Mouse (Mus musculus) hindbrain, embryonic 15.5 days (tissue): Measurements from ENCODE around the gene Uxs1. TPM values are rescaled to one million over a fixed set of nuclear protein-coding genes. Genes with fewer than 3 reads are reported as not detected.

ENCODE experiments used
- ATAC-seq: fragments of 200-750 bp; cut with Nextera tagmentation; 2 replicates; pipeline ENCODE4 v1.8.0; 2017; ENCODE audit warnings: low read depth, moderate number of reproducible peaks, moderate TSS enrichment; ENCODE audit not compliant: low FRiP score
- H3K27ac ChIP-seq: fragments of 300-500 bp; sonication (generic); replicated peaks from 2 replicates; pipeline ENCODE4 v1.5.1; 2015; ENCODE audit warnings: mild to moderate bottlenecking, inconsistent platforms
- H3K27me3 ChIP-seq: fragments of 300-500 bp; sonication (generic); 2 replicates; pipeline ENCODE4 v1.6.1; 2015; ENCODE audit warnings: control low read depth, inconsistent platforms
- H3K36me3 ChIP-seq: fragments of 300-500 bp; sonication (generic); 2 replicates; pipeline ENCODE4 v1.6.1; 2015; ENCODE audit warnings: control low read depth, inconsistent platforms
- H3K4me1 ChIP-seq: fragments of 300-500 bp; sonication (generic); replicated peaks from 2 replicates; pipeline ENCODE4 v1.6.1; 2015; ENCODE audit warnings: control low read depth, inconsistent platforms
- H3K4me2 ChIP-seq: fragments of 300-500 bp; sonication (generic); 2 replicates; pipeline ENCODE4 v1.6.1; 2015; ENCODE audit warnings: moderate library complexity, mild to moderate bottlenecking, inconsistent platforms
- H3K4me3 ChIP-seq: fragments of 300-500 bp; sonication (generic); 2 replicates; pipeline ENCODE4 v1.5.1; 2015; ENCODE audit warnings: mild to moderate bottlenecking, inconsistent platforms
- H3K9ac ChIP-seq: fragments of 300-500 bp; sonication (generic); 2 replicates; pipeline ENCODE4 v1.6.1; 2015; ENCODE audit warnings: inconsistent platforms
- H3K9me3 ChIP-seq: fragments of 300-500 bp; sonication (generic); 2 replicates; pipeline ENCODE4 v1.6.1; 2016; ENCODE audit warnings: control low read depth, inconsistent platforms
- WGBS: fragments of 180-500 bp; shearing (Covaris S2); methylation state at CpG from one replicate; pipeline ENCODE4 v1.1.7; 2015; 5-methylcytosine and 5-hydroxymethylcytosine counted together
- polyA plus RNA-seq: library from polyadenylated mRNA; unstranded; fragments of >200 nt; fragmentation: Nextera tagmentation; extraction: Ambion mirVana; gene quantifications from 2 replicates; pipeline ENCODE4 v1.2.1, GENCODE M21; 2015

Uxs1 gene
- polyA plus RNA-seq, 1 experiment from 2014 or later = 20.1 TPM

DNA sequence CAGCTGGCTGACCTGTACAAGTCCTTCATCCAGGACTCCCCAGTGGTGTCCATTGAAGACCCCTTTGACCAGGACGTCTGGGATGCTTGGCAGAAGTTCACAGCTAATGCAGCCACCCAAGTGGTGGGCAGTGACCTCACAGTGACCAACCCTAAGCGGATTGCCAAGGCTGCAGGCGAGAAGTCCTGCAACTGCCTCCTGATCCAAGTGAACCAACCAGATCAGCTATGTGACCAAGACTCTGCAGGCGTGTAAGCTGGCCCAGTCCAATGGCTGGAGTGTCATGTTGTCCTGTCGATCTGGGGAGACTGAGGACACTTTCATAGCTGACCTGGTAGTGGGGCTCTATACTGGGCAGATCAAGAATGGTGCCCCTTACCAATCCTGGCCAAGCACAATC is 40.9 kb downstream of the Uxs1 start:
- no peaks in the 10 kb centered on the region; the same call in 1 of the 2 replicates for H3K36me3 ChIP-seq
- H3K9me3 ChIP-seq = no peaks in the 10 kb centered on the region
- no peak overlapping the region for H3K27ac ChIP-seq
- no peaks in the 10 kb centered on the region for H3K4me1 ChIP-seq
- H3K4me3 ChIP-seq = no peak overlapping the region
- H3K9ac ChIP-seq = no peak overlapping the region
- WGBS = 96% methylated on average over 5 of the region's 5 CpGs
- no peaks in the 10 kb centered on the region for H3K27me3 ChIP-seq
- no peak overlapping the region for H3K4me2 ChIP-seq
- no peak for ATAC-seq

DNA sequence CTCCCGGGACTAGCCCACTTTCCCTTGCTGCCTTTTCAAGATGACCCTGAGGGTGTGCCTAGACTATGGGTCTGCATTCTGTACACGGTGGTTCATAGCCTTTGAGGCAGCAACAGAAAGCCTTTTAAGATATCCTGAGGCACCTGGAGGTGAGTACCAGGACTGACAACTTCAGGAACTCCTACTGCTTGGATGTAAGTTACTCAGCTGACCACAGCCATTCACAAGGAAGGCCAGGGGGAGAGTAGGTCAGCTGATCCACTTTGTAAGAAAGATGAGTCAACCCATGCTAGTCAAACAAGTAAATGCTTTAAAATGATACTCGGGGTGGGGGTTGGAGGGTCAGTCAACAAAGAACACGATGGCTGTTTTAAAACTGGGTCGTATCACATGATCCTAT is 42.3 kb downstream of the Uxs1 start:
- no peak for ATAC-seq
- Histone ChIP-seq H3K4me2 (no peak overlapping the region), H3K4me1 (no peaks in the 10 kb centered on the region), H3K27ac (no peak overlapping the region), H3K9me3 (no peaks in the 10 kb centered on the region), H3K9ac (no peak overlapping the region), H3K27me3 (no peaks in the 10 kb centered on the region), H3K4me3 (no peak overlapping the region), H3K36me3 (no peaks in the 10 kb centered on the region; the same call in 1 of the 2 replicates)
- WGBS = 94% methylated on average over 5 of the region's 5 CpGs

GRCm38 (mm10) chr1:43783186-43783585 is 44.4 kb downstream of the Uxs1 start:
- no peak overlapping the region for H3K4me3 ChIP-seq
- H3K36me3 ChIP-seq = peaks cover 12% of the 10 kb centered on the region
- H3K27me3 ChIP-seq = no peaks in the 10 kb centered on the region
- no peaks in the 10 kb centered on the region for H3K4me1 ChIP-seq
- H3K9ac ChIP-seq = no peak overlapping the region
- H3K4me2 ChIP-seq = no peak overlapping the region
- H3K27ac ChIP-seq = no peak overlapping the region
- 94% methylated on average over 3 of the region's 3 CpGs for WGBS
- ATAC-seq = no peak
- no peaks in the 10 kb centered on the region for H3K9me3 ChIP-seq

- 83% methylated on average over 3 of the region's 3 CpGs for WGBS
- no peak for ATAC-seq
- no peaks in the 10 kb centered on the region for H3K27me3 ChIP-seq
- H3K4me2 ChIP-seq = no peak overlapping the region
- no peak overlapping the region for H3K4me3 ChIP-seq
- no peak overlapping the region for H3K27ac ChIP-seq
- H3K9me3 ChIP-seq = no peaks in the 10 kb centered on the region
- H3K9ac ChIP-seq = no peak overlapping the region
- peaks cover 12% of the 10 kb centered on the region for H3K36me3 ChIP-seq
- H3K4me1 ChIP-seq = no peaks in the 10 kb centered on the region
These were observed 44.9 kb downstream of the Uxs1 start for GRCm38 (mm10) chr1:43782680-43783079.

GRCm38 (mm10) chr1:43781672-43782071 is 45.9 kb downstream of the Uxs1 start:
- H3K9ac ChIP-seq = no peak overlapping the region
- no peaks in the 10 kb centered on the region for H3K4me1 ChIP-seq
- H3K4me3 ChIP-seq = no peak overlapping the region
- H3K27me3 ChIP-seq = no peaks in the 10 kb centered on the region
- peaks cover 16% of the 10 kb centered on the region for H3K36me3 ChIP-seq
- WGBS = 78% methylated on average over 3 of the region's 3 CpGs
- H3K27ac ChIP-seq = no peak overlapping the region
- no peak overlapping the region for H3K4me2 ChIP-seq
- no peaks in the 10 kb centered on the region for H3K9me3 ChIP-seq
- ATAC-seq = no peak

GRCm38 (mm10) chr1:43781195-43781594 is 46.4 kb downstream of the Uxs1 start:
- peaks cover 16% of the 10 kb centered on the region for H3K36me3 ChIP-seq
- no peak overlapping the region for H3K4me2 ChIP-seq
- no peaks in the 10 kb centered on the region for H3K9me3 ChIP-seq
- H3K27ac ChIP-seq = no peak overlapping the region
- no peaks in the 10 kb centered on the region for H3K4me1 ChIP-seq
- H3K27me3 ChIP-seq = no peaks in the 10 kb centered on the region
- no peak overlapping the region for H3K9ac ChIP-seq
- no peak overlapping the region for H3K4me3 ChIP-seq
- ATAC-seq = no peak
- WGBS = 85% methylated on average over 2 of the region's 2 CpGs

GRCm38 (mm10) chr1:43776106-43776505 is 51.5 kb downstream of the Uxs1 start:
- ATAC-seq = no peak
- Histone ChIP-seq H3K4me2 (no peak overlapping the region), H3K4me1 (no peaks in the 10 kb centered on the region), H3K9me3 (no peaks in the 10 kb centered on the region), H3K27ac (no peak overlapping the region), H3K27me3 (no peaks in the 10 kb centered on the region), H3K36me3 (peaks cover 38% of the 10 kb centered on the region), H3K4me3 (no peak overlapping the region), H3K9ac (no peak overlapping the region)
- 90% methylated on average over 3 of the region's 3 CpGs for WGBS

DNA sequence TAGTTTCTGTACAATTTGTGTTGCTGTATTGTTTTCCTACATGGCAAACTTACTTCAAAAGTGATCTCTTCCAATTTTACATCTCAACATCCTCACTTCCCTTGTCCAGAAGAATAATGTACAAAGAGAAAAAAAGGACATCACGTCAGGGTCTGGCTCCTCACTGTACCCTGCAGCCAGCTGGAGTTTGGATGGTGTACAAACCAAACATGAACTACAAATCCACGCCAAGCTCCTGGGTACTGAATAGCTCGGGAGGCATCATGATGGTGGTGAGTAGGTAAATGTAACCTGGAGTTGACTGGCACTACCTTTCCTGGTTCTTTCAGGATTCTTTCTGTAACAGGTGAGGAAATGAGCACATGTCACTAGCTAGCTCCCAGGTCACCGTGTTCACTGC is 53.5 kb downstream of the Uxs1 start:
- WGBS = 90% methylated on average over 4 of the region's 4 CpGs
- H3K4me3 ChIP-seq = no peak overlapping the region
- no peaks in the 10 kb centered on the region for H3K9me3 ChIP-seq
- H3K27ac ChIP-seq = no peak overlapping the region
- no peak for ATAC-seq
- H3K4me2 ChIP-seq = no peak overlapping the region
- H3K9ac ChIP-seq = no peak overlapping the region
- peaks cover 41% of the 10 kb centered on the region for H3K36me3 ChIP-seq
- H3K4me1 ChIP-seq = no peaks in the 10 kb centered on the region
- no peaks in the 10 kb centered on the region for H3K27me3 ChIP-seq

- no peaks in the 10 kb centered on the region for H3K9me3 ChIP-seq
- H3K4me2 ChIP-seq = no peak overlapping the region
- H3K9ac ChIP-seq = no peak overlapping the region
- no peak overlapping the region for H3K4me3 ChIP-seq
- no peak overlapping the region for H3K27ac ChIP-seq
- no peaks in the 10 kb centered on the region for H3K27me3 ChIP-seq
- 100% methylated on average over 3 of the region's 3 CpGs for WGBS
- no peaks in the 10 kb centered on the region for H3K4me1 ChIP-seq
- no peak for ATAC-seq
- peaks cover 37% of the 10 kb centered on the region for H3K36me3 ChIP-seq
These were observed 54.9 kb downstream of the Uxs1 start for GRCm38 (mm10) chr1:43772694-43773093.

GRCm38 (mm10) chr1:43770032-43770431 is 57.6 kb downstream of the Uxs1 start:
- Histone ChIP-seq H3K27me3 (no peaks in the 10 kb centered on the region), H3K9me3 (no peaks in the 10 kb centered on the region), H3K4me1 (no peaks in the 10 kb centered on the region), H3K36me3 (peaks cover 37% of the 10 kb centered on the region), H3K27ac (no peak overlapping the region), H3K9ac (no peak overlapping the region), H3K4me2 (no peak overlapping the region), H3K4me3 (no peak overlapping the region)
- no peak for ATAC-seq
- 91% methylated on average over 3 of the region's 3 CpGs for WGBS

DNA sequence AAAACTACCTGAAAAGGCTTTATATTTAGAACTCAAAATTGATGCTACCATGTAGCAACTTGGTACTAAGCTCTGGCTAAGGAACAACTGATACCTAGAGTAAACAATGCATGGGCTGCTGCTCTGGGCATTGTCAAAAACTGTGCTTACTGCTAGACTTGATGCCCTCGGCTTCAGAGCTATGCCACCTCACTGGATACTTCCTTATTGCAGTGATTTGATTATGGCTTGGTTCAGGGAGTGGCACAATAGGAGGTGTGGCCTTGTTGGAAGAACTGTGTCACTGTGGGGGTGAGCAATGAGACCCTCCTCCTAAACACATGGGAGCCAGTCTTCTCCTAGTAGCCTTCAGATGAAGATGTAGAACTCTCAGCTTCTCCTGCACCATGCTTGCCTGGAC is 58.3 kb downstream of the Uxs1 start:
- Histone ChIP-seq H3K4me2 (no peak overlapping the region), H3K27ac (no peak overlapping the region), H3K4me1 (no peaks in the 10 kb centered on the region), H3K27me3 (no peaks in the 10 kb centered on the region), H3K4me3 (no peak overlapping the region), H3K9ac (no peak overlapping the region), H3K9me3 (no peaks in the 10 kb centered on the region), H3K36me3 (peaks cover 43% of the 10 kb centered on the region)
- WGBS = 67% methylated on average over 1 of the region's 1 CpGs
- no peak for ATAC-seq

DNA sequence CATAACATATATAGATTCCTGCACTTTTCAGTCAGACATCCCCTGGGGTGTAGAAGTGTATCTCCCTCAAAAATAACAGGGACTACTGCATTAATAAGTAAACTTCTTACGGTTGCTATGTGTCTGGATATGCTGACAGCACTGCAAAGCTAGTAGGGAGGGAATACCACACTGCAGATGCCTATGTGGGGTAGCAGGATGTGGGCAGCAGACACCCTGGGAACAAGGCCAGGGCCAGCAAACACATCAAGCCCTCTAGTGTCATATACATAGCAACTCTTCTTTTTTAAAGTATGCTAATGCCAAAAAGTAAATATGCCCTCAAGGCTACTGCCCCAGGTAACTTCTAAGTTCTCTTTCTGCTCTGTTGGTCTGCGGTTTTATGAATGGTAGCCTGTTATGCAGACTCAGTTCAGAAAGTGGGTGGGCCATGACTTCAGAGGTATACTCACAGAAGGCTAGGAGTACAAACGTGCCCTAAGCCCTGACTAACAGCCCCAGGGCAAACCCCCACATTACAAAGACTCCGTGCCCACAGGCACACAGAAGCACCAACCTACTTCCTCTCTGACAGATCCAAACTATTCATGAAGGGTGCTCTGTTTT is 59.1 kb downstream of the Uxs1 start:
- Histone ChIP-seq H3K27me3 (no peaks in the 10 kb centered on the region), H3K4me2 (no peak overlapping the region), H3K9me3 (no peaks in the 10 kb centered on the region), H3K4me3 (no peak overlapping the region), H3K27ac (no peak overlapping the region), H3K9ac (no peak overlapping the region), H3K4me1 (no peaks in the 10 kb centered on the region), H3K36me3 (peaks cover 47% of the 10 kb centered on the region)
- 86% methylated on average over 4 of the region's 4 CpGs for WGBS
- ATAC-seq = no peak

DNA sequence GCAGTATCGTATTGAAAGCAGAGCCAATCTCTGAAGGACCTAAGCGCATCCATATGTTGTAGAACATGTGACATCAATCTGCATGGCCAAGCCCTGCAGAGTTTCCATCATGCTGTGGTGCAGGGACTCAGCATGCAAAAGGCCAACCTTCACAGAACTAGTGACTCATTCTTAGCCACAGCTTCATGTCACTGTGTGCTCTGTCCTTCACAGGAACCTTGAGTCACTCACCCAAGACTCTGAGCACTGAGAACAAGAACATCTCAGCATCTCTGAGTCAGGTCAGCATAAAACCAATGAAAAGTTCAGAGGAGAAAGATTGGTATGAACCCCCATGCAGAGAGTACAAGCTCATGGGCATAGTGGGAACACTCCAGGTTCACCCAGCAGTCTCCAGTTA is 61.3 kb downstream of the Uxs1 start:
- H3K4me3 ChIP-seq = no peak overlapping the region
- no peak overlapping the region for H3K9ac ChIP-seq
- H3K9me3 ChIP-seq = no peaks in the 10 kb centered on the region
- no peak for ATAC-seq
- H3K4me1 ChIP-seq = no peaks in the 10 kb centered on the region
- H3K36me3 ChIP-seq = peaks cover 31% of the 10 kb centered on the region
- H3K27me3 ChIP-seq = no peaks in the 10 kb centered on the region
- H3K4me2 ChIP-seq = no peak overlapping the region
- H3K27ac ChIP-seq = no peak overlapping the region
- 95% methylated on average over 2 of the region's 2 CpGs for WGBS
